Mouse (Mus musculus): ENCODE data around the gene Map3k9.

- TF ChIP-seq CTCF (IDR thresholded peaks at IDR 0.05; ENCODE audit: low read depth, low read length) (peak; percentile 86), GATA1 (IDR thresholded peaks at IDR 0.05; ENCODE audit: borderline replicate concordance, low read length) (no peak), TAL1 (conservative IDR thresholded peaks at IDR 0.05; ENCODE audit: low read depth, low read length) (no peak)
Measured at GRCm38 (mm10) chr12:81796541-81796940, 15.6 kb upstream of the Map3k9 start.

Data from G1E (cell line).